8 mouse cellular contexts compared by ENCODE assay signal in genomic region chr4:134401181-134401661, GRCm38 (mm10). TPM values are rescaled to one million over a fixed set of nuclear protein-coding genes. Genes with fewer than 3 reads are reported as not detected.
DNase-seq lines count a peak whose midpoint lies in the region; ATAC-seq and TF ChIP-seq lines count a peak whose summit lies in the region.

No protein-coding gene starts in this region.

- peak; percentile 85 for DNase-seq in brain, embryonic 14.5 days (ENCODE audit: low read depth)
- DNase-seq in frontal cortex, adult 2 months (ENCODE audit: extremely low spot score in 1 of 2, low spot score in 1 of 2) = peak; percentile 83 to 85
- peak; percentile 66 for DNase-seq in hindbrain, embryonic 11.5 days (ENCODE audit: low spot score)
- DNase-seq in layer of hippocampus, postnatal 36 days = peak; percentile 66 to 69
- peak; percentile 32 for DNase-seq in ovary, postnatal 14 days (ENCODE audit: low spot score)
- peak; percentile 36 for DNase-seq in urinary bladder, adult 2 months (ENCODE audit: low spot score)

- no peaks in the 10 kb centered on the region for H3K27me3 ChIP-seq in hindbrain, embryonic 11.5 days (ENCODE audit: control insufficient read depth, insufficient read depth, low read length)
- no peaks in the 10 kb centered on the region for H3K27me3 ChIP-seq in lung, embryonic 16.5 days (ENCODE audit: control insufficient read depth, insufficient read depth, low read depth, low read length)

- no peaks in the 10 kb centered on the region for H3K36me3 ChIP-seq in hindbrain, embryonic 11.5 days (ENCODE audit: control insufficient read depth, insufficient read depth, low read length)
- H3K36me3 ChIP-seq in lung, embryonic 16.5 days (ENCODE audit: control insufficient read depth, insufficient read depth, low read length) = no peaks in the 10 kb centered on the region

- 0 out of 2 replicates have a peak overlapping the region, but pooled peaks have one; percentile 36 for H3K9ac ChIP-seq in hindbrain, embryonic 11.5 days (ENCODE audit: low read depth, low read length)
- H3K9ac ChIP-seq in lung, embryonic 16.5 days (ENCODE audit: low read length) = peak overlapping the region; percentile 53

- 11% methylated on average over 19 of the region's 19 CpGs for WGBS in hindbrain, embryonic 11.5 days
- WGBS in lung, embryonic 16.5 days = 4% methylated on average over 19 of the region's 19 CpGs

- H3K4me1 ChIP-seq in hindbrain, embryonic 11.5 days (replicated peaks; ENCODE audit: control insufficient read depth, insufficient read depth, low read length) = peaks cover 5% of the 10 kb centered on the region
- peaks cover 21% of the 10 kb centered on the region for H3K4me1 ChIP-seq in lung, embryonic 16.5 days (replicated peaks; ENCODE audit: control insufficient read depth, insufficient read depth, low read length)

- no peak for TF ChIP-seq POLR2A in brain, embryonic 14.5 days (IDR thresholded peaks at IDR 0.05; ENCODE audit: borderline replicate concordance, extremely low read depth, insufficient read depth, insufficient read length, poor library complexity, severe bottlenecking)

- H3K4me2 ChIP-seq in hindbrain, embryonic 11.5 days (replicated peaks; ENCODE audit: low read depth, low read length) = peak overlapping the region; percentile 39
- H3K4me2 ChIP-seq in lung, embryonic 16.5 days (ENCODE audit: low read depth, low read length) = peak overlapping the region; percentile 77

- peak; percentile 27 for ATAC-seq in CD4-positive, CD25-positive, alpha-beta regulatory T cell, adult 4 months
- peak; percentile 80 for ATAC-seq in hindbrain, embryonic 11.5 days (ENCODE audit: low FRiP score)
- ATAC-seq in lung, embryonic 16.5 days (ENCODE audit: low read depth) = peak; percentile 71

- TF ChIP-seq CTCF in brain, embryonic 14.5 days (IDR thresholded peaks at IDR 0.05; ENCODE audit: borderline replicate concordance, extremely low read depth, insufficient read depth, insufficient read length) = no peak

- no peak overlapping the region for H3K27ac ChIP-seq in hindbrain, embryonic 11.5 days (ENCODE audit: low read depth, low read length)
- no peak overlapping the region for H3K27ac ChIP-seq in lung, embryonic 16.5 days (ENCODE audit: low read length)

- H3K4me3 ChIP-seq in hindbrain, embryonic 11.5 days (ENCODE audit: low read depth, low read length) = peak overlapping the region; percentile 22; the same call in 1 of the 2 replicates
- peak overlapping the region; percentile 41 for H3K4me3 ChIP-seq in lung, embryonic 16.5 days (ENCODE audit: low read length)

- no peaks in the 10 kb centered on the region for H3K9me3 ChIP-seq in hindbrain, embryonic 11.5 days (ENCODE audit: control insufficient read depth, low read length)
- no peaks in the 10 kb centered on the region for H3K9me3 ChIP-seq in lung, embryonic 16.5 days (ENCODE audit: control insufficient read depth, low read length)

RNA-seq across cellular contexts. Expression of gene Pafah2, which starts 5.1 kb away (rescaled TPM):
- polyA plus RNA-seq in CD4-positive, CD25-positive, alpha-beta regulatory T cell, adult 4 months (2017; shearing (Covaris generic)) = 1 to 10 TPM in 1 of 2 experiments, under 1 TPM in 1; 0.30 to 2.4 TPM
- polyA plus RNA-seq in brain, embryonic 14.5 days (2012; rRNA removed) = 14.0 and 14.6 TPM in 2 replicates
- 11.4 and 12.4 TPM in 2 replicates for polyA plus RNA-seq in frontal cortex, adult 2 months (2012; rRNA removed)
- polyA plus RNA-seq in hindbrain, embryonic 11.5 days (2014; fragmentation: Nextera tagmentation; extraction: Ambion mirVana) = 7.9 and 10.2 TPM in 2 replicates
- total RNA-seq in layer of hippocampus, postnatal 36 days (2021) = 1 to 10 TPM; 6.6 to 8.2 TPM
- 14.3 and 14.6 TPM in 2 replicates for polyA plus RNA-seq in lung, embryonic 16.5 days (2015; fragmentation: Nextera tagmentation; extraction: Ambion mirVana)
- polyA plus RNA-seq in urinary bladder, adult 2 months (2012; rRNA removed) = 37.9 and 39.9 TPM in 2 replicates

RNA-seq across cellular contexts. Expression of gene Extl1, which starts 17.6 kb away (rescaled TPM):
- polyA plus RNA-seq in CD4-positive, CD25-positive, alpha-beta regulatory T cell, adult 4 months (2017; shearing (Covaris generic)) = 1 to 10 TPM; 2.2 to 2.3 TPM
- 0.32 and 0.40 TPM in 2 replicates for polyA plus RNA-seq in brain, embryonic 14.5 days (2012; rRNA removed)
- 30.3 and 32.1 TPM in 2 replicates for polyA plus RNA-seq in frontal cortex, adult 2 months (2012; rRNA removed)
- polyA plus RNA-seq in hindbrain, embryonic 11.5 days (2014; fragmentation: Nextera tagmentation; extraction: Ambion mirVana) = 0.18 and 0.26 TPM in 2 replicates
- total RNA-seq in layer of hippocampus, postnatal 36 days (2021) = 10 to 100 TPM; 41.8 to 45.5 TPM
- 1.8 and 2.5 TPM in 2 replicates for polyA plus RNA-seq in lung, embryonic 16.5 days (2015; fragmentation: Nextera tagmentation; extraction: Ambion mirVana)
- 9.8 and 10.9 TPM in 2 replicates for polyA plus RNA-seq in urinary bladder, adult 2 months (2012; rRNA removed)

RNA-seq across cellular contexts. Expression of gene Slc30a2, which starts 58.2 kb away (rescaled TPM):
- under 1 TPM; 0.19 TPM for polyA plus RNA-seq in CD4-positive, CD25-positive, alpha-beta regulatory T cell, adult 4 months (2017; shearing (Covaris generic))
- 0.05 TPM in 1 of 2 replicates, not detected in the other for polyA plus RNA-seq in brain, embryonic 14.5 days (2012; rRNA removed)
- polyA plus RNA-seq in frontal cortex, adult 2 months (2012; rRNA removed) = 0.29 and 0.58 TPM in 2 replicates
- polyA plus RNA-seq in hindbrain, embryonic 11.5 days (2014; fragmentation: Nextera tagmentation; extraction: Ambion mirVana) = not detected in 2 replicates
- total RNA-seq in layer of hippocampus, postnatal 36 days (2021) = not detected
- polyA plus RNA-seq in lung, embryonic 16.5 days (2015; fragmentation: Nextera tagmentation; extraction: Ambion mirVana) = 0.29 and 0.43 TPM in 2 replicates
- 0.06 and 0.08 TPM in 2 replicates for polyA plus RNA-seq in urinary bladder, adult 2 months (2012; rRNA removed)

Comparison
In these comparisons a context has a peak if more than half of its experiments do, and no peak if none do; other contexts are left out.
1. ATAC-seq: peak in every context shown above with its lines; median percentile 80 in hindbrain, embryonic 11.5 days; 71 in lung, embryonic 16.5 days; 27 in CD4-positive, CD25-positive, alpha-beta regulatory T cell, adult 4 months.
2. DNase-seq: peak in every context shown above with its lines; median percentile 85 in brain, embryonic 14.5 days; 84 in frontal cortex, adult 2 months; 68 in layer of hippocampus, postnatal 36 days; 66 in hindbrain, embryonic 11.5 days; 36 in urinary bladder, adult 2 months; 32 in ovary, postnatal 14 days.